Mouse (Mus musculus) left cerebral cortex, adult 11 months (tissue): ENCODE results near the gene Cald1.

Experiments
- DNase-seq: peaks from one replicate; pipeline ENCODE4 v3.0.0; 2022; ENCODE audit warnings: low spot score

Cald1 gene

GRCm38 (mm10) chr6:34613122-34613521 is 14.8 kb downstream of the Cald1 start:
- DNase-seq: no peak

- no peak for DNase-seq
Observed at GRCm38 (mm10) chr6:34615419-34615818, 17.1 kb downstream of the Cald1 start.

- no peak for DNase-seq
Observed at GRCm38 (mm10) chr6:34619494-34619893, 21.2 kb downstream of the Cald1 start.

- no peak for DNase-seq
Observed at GRCm38 (mm10) chr6:34620242-34620641, 21.9 kb downstream of the Cald1 start.

- no peak for DNase-seq
Observed at GRCm38 (mm10) chr6:34622865-34623264, 24.6 kb downstream of the Cald1 start.

- no peak for DNase-seq
Observed at GRCm38 (mm10) chr6:34623290-34623689, 25.0 kb downstream of the Cald1 start.

GRCm38 (mm10) chr6:34624536-34624935 is 26.2 kb downstream of the Cald1 start:
- DNase-seq: no peak

- no peak for DNase-seq
Observed at GRCm38 (mm10) chr6:34626586-34627245, 28.4 kb downstream of the Cald1 start.

- no peak for DNase-seq
Observed at GRCm38 (mm10) chr6:34628131-34628530, 29.8 kb downstream of the Cald1 start.

- DNase-seq: no peak
Observed at GRCm38 (mm10) chr6:34633776-34634175, 35.5 kb downstream of the Cald1 start.

GRCm38 (mm10) chr6:34637588-34638438 is 39.5 kb downstream of the Cald1 start:
- no peak for DNase-seq

- DNase-seq: no peak
Observed at GRCm38 (mm10) chr6:34638667-34639066, 40.4 kb downstream of the Cald1 start.

- no peak for DNase-seq
Observed at GRCm38 (mm10) chr6:34640226-34640625, 41.9 kb downstream of the Cald1 start.

- DNase-seq: no peak
Observed at GRCm38 (mm10) chr6:34641081-34641480, 42.8 kb downstream of the Cald1 start.

GRCm38 (mm10) chr6:34642075-34642547 is 43.8 kb downstream of the Cald1 start:
- no peak for DNase-seq

- no peak for DNase-seq
Observed at GRCm38 (mm10) chr6:34648017-34648787, 49.9 kb downstream of the Cald1 start.

- DNase-seq: no peak
Observed at GRCm38 (mm10) chr6:34651298-34651697, 53.0 kb downstream of the Cald1 start.

- no peak for DNase-seq
Observed at GRCm38 (mm10) chr6:34655719-34656118, 57.4 kb downstream of the Cald1 start.

GRCm38 (mm10) chr6:34658791-34659190 is 60.5 kb downstream of the Cald1 start:
- no peak for DNase-seq

GRCm38 (mm10) chr6:34660724-34661123 is 62.4 kb downstream of the Cald1 start:
- DNase-seq: no peak

GRCm38 (mm10) chr6:34662626-34663025 is 64.3 kb downstream of the Cald1 start:
- DNase-seq: no peak

- no peak for DNase-seq
Observed at GRCm38 (mm10) chr6:34664291-34664690, 66.0 kb downstream of the Cald1 start.

GRCm38 (mm10) chr6:34664749-34665148 is 66.4 kb downstream of the Cald1 start:
- no peak for DNase-seq
